ENCODE assay signal across 9 mouse cellular contexts in the genomic region with DNA sequence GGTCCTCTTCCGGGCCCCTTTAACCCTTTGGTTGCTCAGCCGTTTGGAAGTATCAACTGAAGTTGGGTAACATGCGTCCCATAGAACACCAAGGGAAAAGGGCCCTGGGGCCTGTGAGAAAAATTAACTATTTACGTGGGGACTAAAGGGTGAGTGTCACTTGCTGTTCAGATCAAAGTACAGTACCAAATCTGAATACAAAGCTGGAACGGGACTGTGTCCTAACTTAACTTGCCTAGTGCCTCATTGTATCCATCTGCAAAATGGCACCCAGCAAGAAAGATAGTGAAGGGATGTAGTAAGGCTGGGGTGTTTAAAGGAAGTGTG. TPM values are rescaled to one million over a fixed set of nuclear protein-coding genes. Genes with fewer than 3 reads are reported as not detected.
A peak's percentile ranks its signal among the peaks of the same experiment; 100 is the strongest.
DNase-seq lines count a peak whose midpoint lies in the region; ATAC-seq and TF ChIP-seq lines count a peak whose summit lies in the region.
"Had no signal": no experiment of that assay in that cellular context is flagged by ENCODE, and none has a peak within 500 bp of the region (broad histone marks: within the 10 kb centered on the region; RNA-seq: fewer than 3 reads in every experiment).

No protein-coding gene starts in this region.

- no peak for DNase-seq in heart, adult 8-10 months (ENCODE audit: low spot score)
- DNase-seq in CH12.LX (ENCODE audit: extremely low read depth), result no peak
- DNase-seq in forebrain, embryonic 14.5 days (ENCODE audit: low spot score), result no peak
- no peak for DNase-seq in left cerebral cortex, adult 9 months (ENCODE audit: low spot score in 2 of 2)
- no peak for DNase-seq in layer of hippocampus, adult 8-10 months (ENCODE audit: low spot score in 2 of 2)
- DNase-seq in adrenal gland, adult 2 months, result no peak
- DNase-seq: right cerebral cortex, adult 18-20 months had no signal

- WGBS in heart, embryonic 13.5 days, result 22% methylated on average over 5 of the region's 5 CpGs
- 17% methylated on average over 5 of the region's 5 CpGs for WGBS in forebrain, embryonic 14.5 days
- WGBS in liver, embryonic 15.5 days (ENCODE audit: insufficient replicate concordance), result 19% methylated on average over 5 of the region's 5 CpGs

- in situ Hi-C loops in CH12.LX (cut with MboI; ENCODE audit: low pct_ligation_motif_present, low pct_unique_long_range_greater_than_20kb, low sequenced_read_pairs), result no loop called here

- no peaks in the 10 kb centered on the region for H3K9me3 ChIP-seq in heart, embryonic 13.5 days
- H3K9me3 ChIP-seq in CH12.LX (replicated peaks; ENCODE audit: low read length), result no peaks in the 10 kb centered on the region
- H3K9me3 ChIP-seq in forebrain, embryonic 14.5 days (replicated peaks; ENCODE audit: control insufficient read depth, low read length), result no peaks in the 10 kb centered on the region
- no peaks in the 10 kb centered on the region for H3K9me3 ChIP-seq in liver, embryonic 15.5 days (replicated peaks)

- TF ChIP-seq RAD21 in CH12.LX (IDR thresholded peaks at IDR 0.05; ENCODE audit: low read depth, low read length), result no peak

- peak overlapping the region; percentile 86 for H3K4me3 ChIP-seq in heart, embryonic 13.5 days
- H3K4me3 ChIP-seq in CH12.LX (replicated peaks in 1 of 3; ENCODE audit: low read depth in 2 of 3, low read length in 2 of 3, poor library complexity in 1 of 3), result no peak overlapping the region
- H3K4me3 ChIP-seq in forebrain, embryonic 14.5 days (ENCODE audit: low read depth, low read length), result peak overlapping the region; percentile 76
- peak overlapping the region; percentile 76 for H3K4me3 ChIP-seq in liver, embryonic 15.5 days (replicated peaks)

- peak overlapping the region; percentile 85 for H3K4me2 ChIP-seq in heart, embryonic 13.5 days
- peak overlapping the region; percentile 70 for H3K4me2 ChIP-seq in CH12.LX (ENCODE audit: insufficient read depth, low read depth, poor library complexity, severe bottlenecking)
- H3K4me2 ChIP-seq in forebrain, embryonic 14.5 days (ENCODE audit: low read length), result peak overlapping the region; percentile 74
- peak overlapping the region; percentile 87 for H3K4me2 ChIP-seq in liver, embryonic 15.5 days

- no peaks in the 10 kb centered on the region for H3K36me3 ChIP-seq in heart, embryonic 13.5 days
- H3K36me3 ChIP-seq in CH12.LX (replicated peaks in 1 of 2; ENCODE audit: control insufficient read depth in 1 of 2, insufficient read depth in 1 of 2, low read length in 1 of 2), result no peaks in the 10 kb centered on the region
- H3K36me3 ChIP-seq in forebrain, embryonic 14.5 days (ENCODE audit: control insufficient read depth, insufficient read depth, low read length), result no peaks in the 10 kb centered on the region
- no peaks in the 10 kb centered on the region for H3K36me3 ChIP-seq in liver, embryonic 15.5 days (replicated peaks)

- TF ChIP-seq EP300 in CH12.LX (IDR thresholded peaks at IDR 0.05; ENCODE audit: low read length), result no peak

- H3K79me2 ChIP-seq in CH12.LX (replicated peaks; ENCODE audit: control insufficient read depth, extremely low read depth, insufficient read depth, poor library complexity, severe bottlenecking), result no peaks in the 10 kb centered on the region

- H3K4me1 ChIP-seq in heart, embryonic 13.5 days, result peaks cover 53% of the 10 kb centered on the region
- no peaks in the 10 kb centered on the region for H3K4me1 ChIP-seq in CH12.LX (ENCODE audit: control insufficient read depth in 1 of 2, insufficient read depth in 2 of 2)
- H3K4me1 ChIP-seq in forebrain, embryonic 14.5 days (ENCODE audit: control insufficient read depth, insufficient read depth, low read length), result peaks cover 9% of the 10 kb centered on the region
- H3K4me1 ChIP-seq in liver, embryonic 15.5 days (replicated peaks), result peaks cover 25% of the 10 kb centered on the region

- TF ChIP-seq POLR2A in CH12.LX (IDR thresholded peaks at IDR 0.05; ENCODE audit: low read depth, low read length), result no peak

- no peak for TF ChIP-seq CTCF in CH12.LX (conservative IDR thresholded peaks at IDR 0.05 in 1 of 2, IDR thresholded peaks at IDR 0.05 in 1 of 2; ENCODE audit: low read depth in 2 of 2, low read length in 2 of 2)

- no peak for ATAC-seq in heart, embryonic 13.5 days (ENCODE audit: extremely low read depth, insufficient number of reproducible peaks, low FRiP score, low TSS enrichment)
- ATAC-seq in forebrain, embryonic 14.5 days, result no peak
- no peak for ATAC-seq in liver, embryonic 15.5 days (ENCODE audit: insufficient read depth)

- peak overlapping the region; percentile 100 for H3K9ac ChIP-seq in heart, embryonic 13.5 days
- peak overlapping the region; percentile 93; the same call in 1 of the 2 replicates for H3K9ac ChIP-seq in CH12.LX (ENCODE audit: insufficient read depth, low read depth)
- H3K9ac ChIP-seq in forebrain, embryonic 14.5 days (ENCODE audit: low read length), result peak overlapping the region; percentile 95
- no peak overlapping the region for H3K9ac ChIP-seq in liver, embryonic 15.5 days

- dilution Hi-C loops in CH12.LX (cut with MboI; ENCODE audit: extremely low pct_ligation_motif_present, extremely low pct_unique_long_range_greater_than_20kb, low sequenced_read_pairs), result no loop called here

- peak overlapping the region; percentile 98 for H3K27ac ChIP-seq in heart, embryonic 13.5 days (replicated peaks)
- no peak overlapping the region for H3K27ac ChIP-seq in CH12.LX (ENCODE audit: insufficient read depth, low read depth)
- no peak overlapping the region for H3K27ac ChIP-seq in forebrain, embryonic 14.5 days (ENCODE audit: low read depth, low read length)
- no peak overlapping the region for H3K27ac ChIP-seq in liver, embryonic 15.5 days (replicated peaks)

- no peaks in the 10 kb centered on the region for H3K27me3 ChIP-seq in heart, embryonic 13.5 days (replicated peaks)
- H3K27me3 ChIP-seq in CH12.LX (replicated peaks), result peaks cover 80% of the 10 kb centered on the region
- H3K27me3 ChIP-seq in forebrain, embryonic 14.5 days (replicated peaks; ENCODE audit: control insufficient read depth, insufficient read depth, low read length), result no peaks in the 10 kb centered on the region
- peaks cover 40% of the 10 kb centered on the region for H3K27me3 ChIP-seq in liver, embryonic 15.5 days

TF ChIP-seq in CH12.LX, 34 proteins besides CTCF, POLR2A, EP300 and RAD21:
- no peak for TF ChIP-seq ZMIZ1 (IDR thresholded peaks at IDR 0.05; ENCODE audit: low read depth, low read length)
- TF ChIP-seq UBTF (IDR thresholded peaks at IDR 0.05; ENCODE audit: low read depth, low read length), result no peak
- TF ChIP-seq CHD1 (IDR thresholded peaks at IDR 0.05; ENCODE audit: low read depth, low read length), result no peak
- TF ChIP-seq USF1 (IDR thresholded peaks at IDR 0.05; ENCODE audit: low read depth, low read length), result no peak
TF ChIP-seq in CH12.LX: peak in this region for 0.

RNA-seq across cellular contexts. Expression of a gene that starts 0.5 kb away (rescaled TPM):
- 2.8 and 3.6 TPM in 2 replicates for polyA plus RNA-seq in heart, embryonic 13.5 days (2015; fragmentation: Nextera tagmentation; extraction: Ambion mirVana)
- 10 to 100 TPM in 2 of 4 experiments, 1 to 10 TPM in 2; 5.7 to 10.5 (median 9.3) TPM for total RNA-seq in heart, adult 8-10 months (2022)
- total RNA-seq in CH12.LX (2012; rRNA removed) (1.3 and 1.8 TPM in 2 replicates), CH12.LX (2014; rRNA removed) (0.05 TPM in 1 of 2 replicates, not detected in the other)
- 0.06 TPM in 1 of 2 replicates, not detected in the other for polyA plus RNA-seq in CH12.LX (2012; ENCODE audit: insufficient read length, low read depth)
- 0.76 and 0.96 TPM in 2 replicates for polyA plus RNA-seq in forebrain, embryonic 14.5 days (2014; fragmentation: Nextera tagmentation; extraction: Ambion mirVana)
- polyA plus RNA-seq in liver, embryonic 15.5 days (2015; fragmentation: Nextera tagmentation; extraction: Ambion mirVana), result 2.2 and 3.1 TPM in 2 replicates
- total RNA-seq in layer of hippocampus, adult 8-10 months (2022), result 10 to 100 TPM; 23.7 to 29.5 (median 26.6) TPM
- total RNA-seq in adrenal gland, adult 2 months (2021), result 10 to 100 TPM; 36.4 to 52.4 TPM
- 38.3 and 39.8 TPM in 2 replicates for polyA plus RNA-seq in adrenal gland, adult 2 months (2012; rRNA removed)

Comparison
In these comparisons a context has a peak if more than half of its experiments do, and no peak if none do; other contexts are left out.
1. H3K4me3 ChIP-seq: peak in heart, embryonic 13.5 days (single experiment), forebrain, embryonic 14.5 days (single experiment) and liver, embryonic 15.5 days (single experiment); none in CH12.LX (0 of 3).
2. Peak in every context shown above with its lines, with median percentiles within 50 percentile points of each other: H3K4me2 ChIP-seq.